Mouse (Mus musculus): ENCODE measurements at regions not wholly inside any gene's neighbourhood (a gene's known extent, or its start where the extent isn't known, plus 50 kb on each side); places are given as distances from the start of the nearest gene placed in this dataset.

DNA sequence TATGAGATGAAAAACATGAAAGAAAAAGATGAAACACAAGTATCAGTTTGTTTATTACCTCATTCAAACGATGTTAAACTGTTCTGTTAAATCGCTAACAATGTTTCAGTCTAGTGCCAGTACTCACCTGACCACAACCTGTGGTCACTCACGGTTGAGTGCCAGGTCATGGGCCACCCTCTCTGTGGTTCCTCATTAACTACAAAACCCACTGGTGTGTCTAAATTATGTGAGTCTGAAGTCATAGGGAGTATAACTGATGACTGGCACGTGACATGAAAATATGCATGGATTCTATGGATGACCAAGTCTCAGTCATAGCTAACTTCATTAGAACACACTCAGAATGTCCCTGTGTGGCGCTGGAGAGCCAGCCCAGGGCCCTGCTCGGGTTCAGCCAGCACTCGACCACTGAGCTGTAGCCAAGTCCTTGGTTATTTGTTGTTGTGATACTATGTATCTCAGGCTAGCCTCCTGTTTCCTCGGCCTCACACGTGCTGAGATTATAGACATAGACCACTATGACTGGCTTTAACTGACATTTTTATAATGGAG is 89.8 kb downstream of the Erv3 start:
- H3K4me3 ChIP-seq (replicated peaks; ENCODE audit: insufficient read depth, low read depth, low read length), result no peak overlapping the region
- no peak for TF ChIP-seq POLR2A (IDR thresholded peaks at IDR 0.05; ENCODE audit: borderline replicate concordance, insufficient read depth, low read length)
- no peak for TF ChIP-seq CTCF (IDR thresholded peaks at IDR 0.05; ENCODE audit: borderline replicate concordance, insufficient read depth, low read depth, low read length)
- DNase-seq, result no peak
- no peak overlapping the region for H3K27ac ChIP-seq (ENCODE audit: insufficient read depth, low read length)
- H3K4me1 ChIP-seq (ENCODE audit: control insufficient read depth, insufficient read depth, low read length), result no peaks in the 10 kb centered on the region
- no peaks in the 10 kb centered on the region for H3K27me3 ChIP-seq (ENCODE audit: control insufficient read depth, insufficient read depth, low read length)
- WGBS, result 87% methylated on average over 9 of the region's 9 CpGs

DNA sequence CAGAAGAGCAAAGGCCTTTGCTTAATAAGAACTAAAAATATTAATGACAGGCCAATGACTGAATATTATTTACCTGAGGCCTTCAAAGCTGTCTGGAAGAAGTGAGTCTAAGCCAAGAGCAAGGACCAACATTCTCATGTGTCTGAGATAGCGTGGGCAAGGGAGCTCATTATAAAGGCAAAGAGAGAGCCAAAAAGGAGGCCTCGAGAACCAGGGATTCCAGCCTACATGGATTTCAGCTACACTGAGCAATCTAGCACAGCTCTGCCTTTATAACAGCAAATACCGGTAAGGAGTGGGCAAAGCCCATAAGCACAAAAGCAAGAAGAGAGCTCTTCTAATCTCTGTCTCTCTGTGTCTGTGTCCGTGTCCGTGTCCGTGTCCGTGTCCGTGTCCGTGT is 93.0 kb downstream of the Erv3 start:
- no peaks in the 10 kb centered on the region for H3K27me3 ChIP-seq (ENCODE audit: control insufficient read depth, insufficient read depth, low read length)
- no peak overlapping the region for H3K27ac ChIP-seq (ENCODE audit: insufficient read depth, low read length)
- no peak overlapping the region for H3K4me3 ChIP-seq (replicated peaks; ENCODE audit: insufficient read depth, low read depth, low read length)
- TF ChIP-seq CTCF (IDR thresholded peaks at IDR 0.05; ENCODE audit: borderline replicate concordance, insufficient read depth, low read depth, low read length), result no peak
- no peak for TF ChIP-seq POLR2A (IDR thresholded peaks at IDR 0.05; ENCODE audit: borderline replicate concordance, insufficient read depth, low read length)
- DNase-seq, result no peak
- WGBS, result 94% methylated on average over 9 of the region's 9 CpGs
- no peaks in the 10 kb centered on the region for H3K4me1 ChIP-seq (ENCODE audit: control insufficient read depth, insufficient read depth, low read length)

DNA sequence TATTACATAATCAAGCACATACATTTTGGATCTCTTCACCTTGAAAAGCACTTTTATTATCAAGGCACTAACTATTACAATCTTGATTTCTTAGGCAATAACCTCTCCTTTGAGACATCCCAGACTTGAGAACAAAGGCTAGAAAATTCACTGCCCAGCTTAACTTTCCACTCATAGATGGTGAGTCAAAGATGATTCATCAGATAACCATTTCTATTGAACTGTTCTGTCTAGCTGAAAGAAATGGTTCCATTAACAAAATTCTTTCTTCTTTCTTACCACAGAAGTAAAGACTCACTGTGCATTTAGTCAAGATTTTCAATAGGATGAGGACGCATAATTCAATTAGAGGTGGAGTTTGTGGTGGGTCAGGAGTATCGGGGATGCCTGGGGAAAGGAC is 98.0 kb downstream of the Erv3 start:
- 82% methylated on average over 2 of the region's 2 CpGs for WGBS
- Histone ChIP-seq H3K4me3 (replicated peaks; ENCODE audit: insufficient read depth, low read depth, low read length) (no peak overlapping the region), H3K27ac (ENCODE audit: insufficient read depth, low read length) (no peak overlapping the region), H3K4me1 (ENCODE audit: control insufficient read depth, insufficient read depth, low read length) (no peaks in the 10 kb centered on the region), H3K27me3 (ENCODE audit: control insufficient read depth, insufficient read depth, low read length) (no peaks in the 10 kb centered on the region)
- no peak for DNase-seq
- TF ChIP-seq POLR2A (IDR thresholded peaks at IDR 0.05; ENCODE audit: borderline replicate concordance, insufficient read depth, low read length) (no peak), CTCF (IDR thresholded peaks at IDR 0.05; ENCODE audit: borderline replicate concordance, insufficient read depth, low read depth, low read length) (no peak)

DNA sequence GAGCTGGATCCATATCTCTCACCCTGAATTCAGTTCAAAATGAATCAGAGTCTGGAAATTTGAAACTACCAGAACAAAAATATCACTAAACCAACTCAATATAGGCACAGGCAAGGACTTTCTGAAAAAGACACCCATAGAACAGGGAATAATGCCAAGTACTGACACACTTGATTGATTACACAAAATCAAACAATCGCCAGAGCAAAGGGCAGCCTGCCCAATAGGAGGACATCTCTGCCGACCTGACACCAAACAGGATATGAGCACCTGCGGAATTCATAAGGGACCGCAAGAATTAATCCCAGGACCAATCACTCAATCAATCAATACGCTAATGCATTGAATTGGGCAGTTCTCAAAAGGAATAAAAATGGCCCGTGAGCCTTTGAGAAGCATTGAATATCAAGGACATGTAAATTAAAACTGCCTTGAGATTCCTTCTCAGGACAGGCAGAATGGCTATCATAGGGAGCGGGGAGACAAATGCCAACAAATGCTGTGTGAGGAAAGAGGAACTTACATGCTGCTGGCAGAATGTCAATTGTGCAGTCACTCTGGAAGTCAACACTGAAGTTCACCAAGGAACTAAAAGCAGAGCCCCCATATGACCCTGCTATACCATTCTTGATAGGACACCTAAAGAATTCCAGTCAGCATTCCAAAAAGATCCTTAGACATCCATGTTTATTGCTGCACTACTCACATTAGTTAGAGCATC is 102.2 kb downstream of the Erv3 start:
- WGBS, result 58% methylated on average over 7 of the region's 7 CpGs

DNA sequence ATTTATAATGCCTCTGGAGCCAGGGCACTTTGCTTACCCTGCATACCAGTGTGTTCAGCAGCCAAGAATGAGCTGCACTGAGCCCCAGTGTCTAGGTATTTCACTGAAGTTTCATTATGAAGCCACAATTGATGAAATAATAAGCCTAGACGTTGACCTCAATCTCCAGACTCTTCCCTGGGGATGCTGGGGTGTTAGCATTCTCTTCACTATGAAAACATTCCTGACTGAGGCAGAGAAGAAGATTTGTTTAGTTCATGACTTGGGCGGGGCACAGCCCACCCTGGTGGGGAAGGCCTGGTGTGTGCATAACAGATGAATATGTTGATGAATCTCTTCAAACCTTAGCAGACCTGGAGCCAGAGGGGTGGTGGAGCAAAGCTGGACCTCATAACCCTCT is 104.4 kb downstream of the Erv3 start:
- no peaks in the 10 kb centered on the region for H3K27me3 ChIP-seq (ENCODE audit: control insufficient read depth, insufficient read depth, low read length)
- H3K4me3 ChIP-seq (replicated peaks; ENCODE audit: insufficient read depth, low read depth, low read length), result no peak overlapping the region
- no peaks in the 10 kb centered on the region for H3K4me1 ChIP-seq (ENCODE audit: control insufficient read depth, insufficient read depth, low read length)
- WGBS, result 63% methylated on average over 2 of the region's 2 CpGs
- DNase-seq, result no peak
- TF ChIP-seq CTCF (IDR thresholded peaks at IDR 0.05; ENCODE audit: borderline replicate concordance, insufficient read depth, low read depth, low read length), result no peak
- TF ChIP-seq POLR2A (IDR thresholded peaks at IDR 0.05; ENCODE audit: borderline replicate concordance, insufficient read depth, low read length), result no peak
- H3K27ac ChIP-seq (ENCODE audit: insufficient read depth, low read length), result no peak overlapping the region

More for the DNA sequence above, 102.2 kb downstream of the Erv3 start:
- DNase-seq, result no peak
- H3K27ac ChIP-seq (ENCODE audit: insufficient read depth, low read length), result no peak overlapping the region
- H3K4me3 ChIP-seq (replicated peaks; ENCODE audit: insufficient read depth, low read depth, low read length), result no peak overlapping the region
- no peak for TF ChIP-seq POLR2A (IDR thresholded peaks at IDR 0.05; ENCODE audit: borderline replicate concordance, insufficient read depth, low read length)
- no peak for TF ChIP-seq CTCF (IDR thresholded peaks at IDR 0.05; ENCODE audit: borderline replicate concordance, insufficient read depth, low read depth, low read length)
- no peaks in the 10 kb centered on the region for H3K4me1 ChIP-seq (ENCODE audit: control insufficient read depth, insufficient read depth, low read length)
- no peaks in the 10 kb centered on the region for H3K27me3 ChIP-seq (ENCODE audit: control insufficient read depth, insufficient read depth, low read length)

DNA sequence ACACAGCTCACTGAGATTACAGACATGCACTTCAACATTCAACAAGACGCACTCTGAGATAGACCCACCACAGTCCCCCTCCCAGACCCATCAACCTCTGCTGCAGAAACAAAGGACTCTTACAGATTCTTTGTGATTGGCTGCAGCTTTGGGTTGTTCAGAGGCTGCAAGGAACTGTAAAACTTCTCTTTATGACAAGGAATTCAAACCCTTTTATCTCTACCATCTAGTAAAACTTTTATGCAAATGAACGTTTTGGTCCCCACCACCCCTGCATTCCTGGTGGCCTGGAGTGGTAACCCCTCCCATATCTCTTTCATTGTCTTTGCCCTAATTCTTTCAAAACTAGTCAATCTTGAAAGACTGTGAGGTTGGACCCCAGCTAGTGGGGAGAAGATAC is 106.1 kb downstream of the Erv3 start:
- Histone ChIP-seq H3K27me3 (ENCODE audit: control insufficient read depth, insufficient read depth, low read length) (no peaks in the 10 kb centered on the region), H3K4me3 (replicated peaks; ENCODE audit: insufficient read depth, low read depth, low read length) (no peak overlapping the region), H3K4me1 (ENCODE audit: control insufficient read depth, insufficient read depth, low read length) (no peaks in the 10 kb centered on the region), H3K27ac (ENCODE audit: insufficient read depth, low read length) (no peak overlapping the region)
- no peak for DNase-seq
- TF ChIP-seq POLR2A (IDR thresholded peaks at IDR 0.05; ENCODE audit: borderline replicate concordance, insufficient read depth, low read length), result no peak
- no peak for TF ChIP-seq CTCF (IDR thresholded peaks at IDR 0.05; ENCODE audit: borderline replicate concordance, insufficient read depth, low read depth, low read length)
- WGBS, result 77% methylated on average over 2 of the region's 2 CpGs

DNA sequence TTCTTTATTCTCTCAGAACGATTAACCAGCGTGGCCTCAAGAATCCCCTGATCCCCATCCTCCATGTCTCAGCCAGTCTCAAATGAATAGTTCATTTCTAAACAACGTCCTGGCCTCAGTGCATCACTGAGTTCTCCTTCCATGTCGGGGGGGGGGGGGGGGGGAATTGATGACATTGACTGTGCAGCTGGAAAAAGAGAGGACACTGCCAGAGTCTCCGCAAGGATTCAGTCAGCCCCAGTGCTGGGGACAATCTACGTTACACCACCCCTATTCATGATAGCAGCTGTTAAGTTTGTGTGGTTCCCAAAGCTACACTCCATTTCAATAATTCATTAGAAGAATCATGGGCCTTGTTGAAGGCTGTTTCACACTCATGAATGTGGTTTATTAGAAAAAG is 108.9 kb downstream of the Erv3 start:
- no peak overlapping the region for H3K4me3 ChIP-seq (replicated peaks; ENCODE audit: insufficient read depth, low read depth, low read length)
- no peak for TF ChIP-seq CTCF (IDR thresholded peaks at IDR 0.05; ENCODE audit: borderline replicate concordance, insufficient read depth, low read depth, low read length)
- TF ChIP-seq POLR2A (IDR thresholded peaks at IDR 0.05; ENCODE audit: borderline replicate concordance, insufficient read depth, low read length), result no peak
- no peak overlapping the region for H3K27ac ChIP-seq (ENCODE audit: insufficient read depth, low read length)
- no peak for DNase-seq
- H3K4me1 ChIP-seq (ENCODE audit: control insufficient read depth, insufficient read depth, low read length), result no peaks in the 10 kb centered on the region
- H3K27me3 ChIP-seq (ENCODE audit: control insufficient read depth, insufficient read depth, low read length), result no peaks in the 10 kb centered on the region
- WGBS, result 69% methylated on average over 6 of the region's 6 CpGs

DNA sequence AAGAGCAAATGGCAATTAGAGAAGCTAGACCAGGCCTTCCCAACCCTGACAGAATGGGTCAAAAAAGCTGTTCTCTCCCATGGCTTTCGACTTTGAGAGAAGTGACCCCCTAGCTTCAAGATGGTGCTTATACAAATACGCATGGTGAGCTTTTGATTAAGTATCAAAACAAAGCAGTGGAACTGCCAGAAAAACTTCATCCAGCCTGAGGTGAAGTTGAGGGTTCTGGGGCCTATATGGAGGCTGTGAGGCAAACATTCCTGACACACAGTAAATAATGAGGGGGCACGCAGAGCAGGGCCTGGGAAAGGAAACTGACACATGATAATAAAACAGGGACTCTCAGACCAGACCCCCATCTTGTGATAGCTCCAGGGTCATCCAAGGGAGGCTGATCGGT is 109.3 kb downstream of the Erv3 start:
- DNase-seq, result no peak
- H3K4me1 ChIP-seq (ENCODE audit: control insufficient read depth, insufficient read depth, low read length), result no peaks in the 10 kb centered on the region
- no peak overlapping the region for H3K27ac ChIP-seq (ENCODE audit: insufficient read depth, low read length)
- no peaks in the 10 kb centered on the region for H3K27me3 ChIP-seq (ENCODE audit: control insufficient read depth, insufficient read depth, low read length)
- TF ChIP-seq POLR2A (IDR thresholded peaks at IDR 0.05; ENCODE audit: borderline replicate concordance, insufficient read depth, low read length) (no peak), CTCF (IDR thresholded peaks at IDR 0.05; ENCODE audit: borderline replicate concordance, insufficient read depth, low read depth, low read length) (no peak)
- no peak overlapping the region for H3K4me3 ChIP-seq (replicated peaks; ENCODE audit: insufficient read depth, low read depth, low read length)
- WGBS, result 87% methylated on average over 4 of the region's 4 CpGs

Measured in cerebellum, adult 2 months (tissue).